Mouse (Mus musculus) stomach, postnatal 0 days (tissue): ENCODE data around the gene Ostc.

Experiments used
- CTCF ChIP-seq: IDR thresholded peaks from 2 replicates; pipeline ENCODE4 v1.5.1; 2016; ENCODE audit warnings: antibody characterized with exemption, low read depth, mild to moderate bottlenecking, moderate library complexity
- EP300 ChIP-seq: optimal IDR thresholded peaks from 2 replicates; pipeline ENCODE3; 2016; ENCODE audit warnings: antibody characterized with exemption

DNA sequence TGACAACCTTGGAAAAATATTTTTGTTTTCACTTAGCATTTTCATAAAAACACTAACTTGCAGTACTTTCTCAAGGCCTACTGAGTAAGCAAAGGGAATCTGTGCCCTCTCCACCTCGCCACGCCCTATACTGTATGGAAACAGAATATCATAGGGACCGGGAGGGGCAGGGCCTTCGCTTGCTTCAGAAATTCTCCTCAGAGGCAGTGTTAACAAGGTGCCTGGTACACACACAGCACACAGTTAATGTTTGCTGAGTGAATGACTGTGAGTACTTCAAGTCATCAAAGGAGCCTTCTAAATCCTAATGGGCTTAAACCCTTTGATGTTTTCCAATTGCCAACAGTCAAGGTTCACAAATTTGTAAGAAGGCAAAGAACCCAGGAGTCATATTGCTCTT lies 9.6 kb upstream of the Ostc start:
- TF ChIP-seq CTCF (no peak), EP300 (no peak)
